Mouse (Mus musculus) lung, adult 2 months (tissue): ENCODE results near the gene Ifna9. TPM values are rescaled to one million over a fixed set of nuclear protein-coding genes. Genes with fewer than 3 reads are reported as not detected.
"Not testable (repeated sequence)": the region's sequence is repeated elsewhere in the genome, so short reads cannot be mapped to it uniquely, and the experiment has no call there.

ENCODE experiments used
- DNase-seq: peaks from one replicate; pipeline ENCODE4 v3.0.0; 2022
- H3K4me1 ChIP-seq: fragments of 200-500 bp; 2 replicates; pipeline ENCODE4 v1.6.1; 2011; ENCODE audit warnings: low read length; ENCODE audit not compliant: control insufficient read depth, insufficient read depth
- H3K4me3 ChIP-seq: fragments of 200-500 bp; replicated peaks from 2 replicates; pipeline ENCODE3; 2011; ENCODE audit warnings: low read depth, mild to moderate bottlenecking, control low read depth, low read length; ENCODE audit errors: extremely low read depth
- CTCF ChIP-seq: fragments of 200-500 bp; IDR thresholded peaks from 2 replicates; pipeline ENCODE4 v1.5.1; 2011; ENCODE audit warnings: mild to moderate bottlenecking, low read length, control low read depth; ENCODE audit not compliant: insufficient read depth
- POLR2A ChIP-seq: fragments of 200-500 bp; IDR thresholded peaks from 2 replicates; pipeline ENCODE4 v1.6.1; 2011; ENCODE audit warnings: low read depth, mild to moderate bottlenecking, control low read depth, low read length, borderline replicate concordance; ENCODE audit errors: extremely low read depth
- WGBS: fragments of 180-500 bp; shearing (Covaris S2); methylation state at CpG from one replicate; pipeline ENCODE4 v1.1.7; 2018; 5-methylcytosine and 5-hydroxymethylcytosine counted together
- polyA plus RNA-seq: library from polyadenylated mRNA; depleted of rRNA; stranded (reverse); fragments of >200 nt; gene quantifications from 2 replicates; pipeline ENCODE4 v1.2.3, GENCODE M21; 2012; rRNA removed

The Ifna9 gene
- polyA plus RNA-seq, result not detected in 2 replicates

DNA sequence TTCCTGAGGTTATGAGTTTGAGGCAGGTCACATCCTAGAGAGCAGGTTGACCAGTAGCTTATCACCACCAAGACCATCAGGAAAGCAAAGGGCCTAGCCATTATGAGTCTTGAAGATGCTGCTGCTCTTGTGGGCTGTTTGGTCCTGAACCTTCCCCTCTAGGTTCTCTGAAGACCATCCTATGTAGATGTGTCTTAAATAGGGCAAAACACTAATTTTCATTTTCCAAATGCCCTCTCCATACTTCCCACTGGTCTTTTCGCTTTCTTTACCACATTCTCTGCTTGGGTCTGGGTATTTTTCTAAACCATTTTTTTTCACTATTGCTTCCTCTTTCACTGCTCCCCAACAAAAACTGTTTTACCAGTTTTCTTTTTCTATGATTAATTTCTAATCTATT, at the start of gene Ifna9:
Gene Ifna9, minus strand, starts transcription at position 101 of the 400 bp plus-strand sequence.
- 69% methylated on average over 1 of the region's 1 CpGs for WGBS
- TF ChIP-seq POLR2A (no peak), CTCF (no peak)

GRCm38 (mm10) chr4:88641077-88641831, 49.1 kb upstream of the Ifna9 start:
- 8% methylated on average over 11 of the region's 11 CpGs for WGBS
- no peaks in the 10 kb centered on the region for H3K4me1 ChIP-seq
- TF ChIP-seq CTCF, result peak; percentile 71
- no peak for TF ChIP-seq POLR2A
- DNase-seq, result peak; percentile 96
- peak overlapping the region; percentile 68 for H3K4me3 ChIP-seq

More for the DNA sequence above, at the start of gene Ifna9:
- H3K4me3 ChIP-seq, result no peak within 1 kb of the TSS
- H3K4me1 ChIP-seq, result no peaks in the 10 kb centered on the region
- DNase-seq, result no peak

- DNase-seq, result no peak
- WGBS, result 21% methylated on average over 8 of the region's 8 CpGs
- peak overlapping the region; percentile 68 for H3K4me3 ChIP-seq
- TF ChIP-seq POLR2A (no peak), CTCF (no peak)
- H3K4me1 ChIP-seq, result no peaks in the 10 kb centered on the region
Observed at GRCm38 (mm10) chr4:88640704-88641076, 48.5 kb upstream of the Ifna9 start.

- no peak within 1 kb of the TSS for H3K4me3 ChIP-seq
- no peak for DNase-seq
- WGBS, result 86% methylated on average over 4 of the region's 4 CpGs
- TF ChIP-seq CTCF (no peak), POLR2A (no peak)
- H3K4me1 ChIP-seq, result no peaks in the 10 kb centered on the region
Observed at GRCm38 (mm10) chr4:88634311-88634710, 42.1 kb upstream of the Ifna9 start, which contains the start of gene C87499. Gene C87499, minus strand, starts transcription at chr4:88634411.

GRCm38 (mm10) chr4:88603276-88603675, 11.1 kb upstream of the Ifna9 start, which contains the start of gene Ifna12:
Gene Ifna12, minus strand, starts transcription at chr4:88603376.
- Histone ChIP-seq H3K4me1 (no peaks in the 10 kb centered on the region), H3K4me3 (no peak within 1 kb of the TSS)
- DNase-seq, result no peak
- no peak for TF ChIP-seq CTCF
- no peak for TF ChIP-seq POLR2A

- WGBS, result 67% methylated on average over 1 of the region's 1 CpGs
- Histone ChIP-seq H3K4me3 (no peak within 1 kb of the TSS), H3K4me1 (no peaks in the 10 kb centered on the region)
- TF ChIP-seq POLR2A, result no peak
- no peak for TF ChIP-seq CTCF
- no peak for DNase-seq
Observed at GRCm38 (mm10) chr4:88571698-88572097, 20.5 kb downstream of the Ifna9 start, which contains the start of gene Ifna14. Gene Ifna14, minus strand, starts transcription at chr4:88571798.

- Histone ChIP-seq H3K4me1 (no peaks in the 10 kb centered on the region), H3K4me3 (no peak overlapping the region)
- 97% methylated on average over 1 of the region's 1 CpGs for WGBS
- no peak for TF ChIP-seq CTCF
- TF ChIP-seq POLR2A, result no peak
- no peak for DNase-seq
Observed at GRCm38 (mm10) chr4:88561791-88562190, 30.4 kb downstream of the Ifna9 start.

DNA sequence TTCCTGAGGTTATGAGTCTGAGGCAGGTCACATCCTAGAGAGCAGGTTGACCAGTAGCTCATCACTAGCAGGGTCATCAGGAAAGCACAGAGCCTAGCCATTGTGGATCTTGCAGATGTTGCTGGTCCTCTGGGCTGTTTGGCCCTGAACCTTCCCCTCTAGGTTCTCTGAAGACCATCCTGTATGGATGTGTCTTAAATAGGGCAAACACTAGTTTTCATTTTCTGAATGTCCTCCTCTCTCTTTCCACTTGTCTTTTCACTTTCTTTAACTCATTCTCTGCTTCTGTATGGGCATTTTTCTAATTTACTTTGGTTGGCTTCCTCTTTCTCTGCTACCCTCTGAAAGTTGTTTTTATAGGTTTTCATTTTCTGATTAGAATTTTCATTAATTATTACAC, 34.0 kb downstream of the Ifna9 start, which contains the start of gene Ifna15:
Gene Ifna15, minus strand, starts transcription at position 101 of the 400 bp plus-strand sequence.
- DNase-seq, H3K4me1 ChIP-seq, H3K4me3 ChIP-seq: not testable (repeated sequence)

- no peaks in the 10 kb centered on the region for H3K4me1 ChIP-seq
- peak overlapping the region; percentile 68 for H3K4me3 ChIP-seq
- 15% methylated on average over 22 of the region's 22 CpGs for WGBS
- TF ChIP-seq CTCF, result peak; percentile 89
- TF ChIP-seq POLR2A, result no peak
- peak; percentile 72 for DNase-seq
Observed at GRCm38 (mm10) chr4:88550161-88550945, 41.8 kb downstream of the Ifna9 start.
